13 mouse cellular contexts compared by ENCODE assay signal in genomic region chr4:13152177-13152576, GRCm38 (mm10).
"Had no signal": no experiment of that assay in that cellular context is flagged by ENCODE, and none has a peak within 500 bp of the region (broad histone marks: within the 10 kb centered on the region; RNA-seq: fewer than 3 reads in every experiment).

No protein-coding gene starts in this region.

- H3K27ac ChIP-seq: intestine, embryonic 15.5 days; kidney, embryonic 15.5 days; left cerebral cortex, adult 2 months; limb, embryonic 10.5 days; liver, embryonic 13.5 days; lung, embryonic 15.5 days; midbrain, embryonic 10.5 days; neural tube, embryonic 12.5 days had no signal

- H3K4me1 ChIP-seq: intestine, embryonic 15.5 days; kidney, embryonic 15.5 days; liver, embryonic 13.5 days; lung, embryonic 15.5 days; midbrain, embryonic 10.5 days; neural tube, embryonic 12.5 days had no signal

- H3K4me2 ChIP-seq: intestine, embryonic 15.5 days; kidney, embryonic 15.5 days; liver, embryonic 13.5 days; lung, embryonic 15.5 days; neural tube, embryonic 12.5 days had no signal

- ATAC-seq: intestine, embryonic 15.5 days; liver, postnatal 0 days had no signal

- H3K9ac ChIP-seq: intestine, embryonic 15.5 days; kidney, embryonic 15.5 days; liver, embryonic 13.5 days; liver, postnatal 0 days; lung, embryonic 15.5 days; neural tube, embryonic 12.5 days had no signal

- H3K9me3 ChIP-seq: intestine, embryonic 15.5 days; kidney, embryonic 15.5 days; limb, embryonic 10.5 days; liver, embryonic 13.5 days; lung, embryonic 15.5 days; midbrain, embryonic 10.5 days; neural tube, embryonic 12.5 days had no signal

- H3K36me3 ChIP-seq: intestine, embryonic 15.5 days; kidney, embryonic 15.5 days; limb, embryonic 10.5 days; liver, embryonic 13.5 days; lung, embryonic 15.5 days; midbrain, embryonic 10.5 days; neural tube, embryonic 12.5 days had no signal

- H3K4me3 ChIP-seq: intestine, embryonic 15.5 days; kidney, embryonic 15.5 days; left cerebral cortex, adult 2 months; limb, embryonic 10.5 days; liver, embryonic 13.5 days; lung, embryonic 15.5 days; midbrain, embryonic 10.5 days; neural tube, embryonic 12.5 days had no signal

- H3K27me3 ChIP-seq: intestine, embryonic 15.5 days; kidney, embryonic 15.5 days; liver, embryonic 13.5 days; lung, embryonic 15.5 days; neural tube, embryonic 12.5 days had no signal

- DNase-seq: kidney, adult 2 months; kidney, postnatal 14 days; liver, embryonic 13.5 days; liver, postnatal 0 days; midbrain, embryonic 14.5 days; thymus, postnatal 36 days had no signal
